Mouse (Mus musculus) gonadal fat pad, adult 2 months (tissue): ENCODE data around the gene Atxn10. TPM values are rescaled to one million over a fixed set of nuclear protein-coding genes. Genes with fewer than 3 reads are reported as not detected.
A peak's percentile ranks its signal among the peaks of the same experiment; 100 is the strongest.

Experiments used
- DNase-seq: peaks from one replicate; pipeline ENCODE4 v3.0.0-alpha.2; 2012; ENCODE audit warnings: low read depth
- polyA plus RNA-seq: library from polyadenylated mRNA; depleted of rRNA; stranded (reverse); fragments of >200 nt; gene quantifications from 2 replicates; pipeline ENCODE4 v1.2.3, GENCODE M21; 2012; rRNA removed

The Atxn10 gene
- polyA plus RNA-seq, 1 experiment: 80.2 TPM

DNA sequence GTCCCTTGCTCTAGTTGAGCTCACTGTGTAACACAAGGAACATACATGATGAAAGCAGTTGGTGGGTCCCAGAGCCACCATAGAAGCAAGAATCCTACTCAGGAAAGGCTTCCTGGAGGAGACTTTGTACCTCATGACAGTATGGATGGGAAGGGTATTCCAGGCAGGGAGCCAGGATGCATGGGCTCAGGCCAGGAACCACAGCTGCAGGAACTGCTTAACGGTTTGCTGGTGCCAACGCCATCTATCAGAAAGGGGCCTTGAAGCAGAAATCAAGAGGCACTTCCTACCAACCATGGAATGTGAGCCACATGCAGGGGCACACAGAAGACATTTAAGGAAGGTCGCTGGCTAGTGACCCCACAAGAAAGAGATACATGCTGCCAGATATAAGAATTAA, 138.7 kb downstream of the Atxn10 start:
- DNase-seq: no peak

DNA sequence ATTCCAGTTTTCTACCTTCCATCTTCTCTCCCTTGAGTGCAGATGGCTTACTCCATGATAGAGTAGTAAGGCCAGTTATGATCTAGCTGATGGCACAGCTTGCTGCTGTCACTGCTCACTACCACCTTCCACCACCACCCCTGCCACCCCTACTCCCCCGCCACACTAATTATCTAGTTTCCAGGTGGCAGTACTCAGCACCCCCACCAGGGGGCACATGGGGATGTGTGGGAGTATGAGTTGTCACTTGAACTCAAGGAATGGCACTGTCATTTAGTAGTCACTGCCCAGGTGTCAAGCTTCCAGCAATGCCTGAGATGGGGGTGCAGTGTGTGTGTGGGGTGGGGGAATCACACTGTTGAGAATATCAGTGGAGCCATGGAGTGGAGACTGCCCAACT, 141.5 kb downstream of the Atxn10 start:
- DNase-seq: no peak

DNA sequence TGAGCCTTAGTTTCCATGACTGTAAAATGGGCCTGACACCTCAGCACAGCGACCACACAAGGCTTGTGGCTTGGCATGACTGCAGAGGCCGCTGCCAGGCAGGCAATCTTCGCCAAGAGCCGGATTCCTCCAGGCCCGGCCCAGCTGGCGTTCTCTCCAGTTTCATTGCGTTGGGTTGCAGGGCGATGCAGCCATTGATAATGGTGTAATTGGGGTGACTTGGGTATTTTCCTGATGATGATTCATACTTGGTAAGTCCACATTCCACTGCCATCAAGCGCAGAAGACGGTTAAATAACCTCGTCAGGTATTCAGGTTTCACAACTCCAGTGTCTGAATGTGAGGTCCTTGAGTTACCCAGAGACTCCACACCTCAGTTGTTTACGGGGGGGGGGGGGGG, 143.3 kb downstream of the Atxn10 start:
- DNase-seq: peak; percentile 28

DNA sequence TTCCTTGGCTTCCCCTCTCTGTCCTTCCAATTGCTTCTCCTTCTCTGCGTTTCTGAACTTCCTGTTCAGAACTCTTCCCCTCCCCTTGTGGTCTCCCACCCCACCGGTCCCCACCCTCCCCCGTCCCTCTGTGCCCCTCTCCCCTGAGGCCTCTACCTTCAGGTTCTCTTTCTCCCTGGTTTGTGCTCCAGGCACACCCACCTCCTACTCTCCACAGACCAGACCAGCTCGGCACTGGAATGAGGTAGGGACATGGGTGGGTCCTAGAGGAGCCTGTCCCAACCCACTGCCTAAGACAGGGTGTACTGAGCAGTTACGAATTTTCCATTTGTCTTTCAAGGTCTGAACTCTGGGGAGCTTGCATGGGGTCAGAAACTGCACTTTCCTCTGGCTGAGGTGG, 143.9 kb downstream of the Atxn10 start:
- DNase-seq: no peak

DNA sequence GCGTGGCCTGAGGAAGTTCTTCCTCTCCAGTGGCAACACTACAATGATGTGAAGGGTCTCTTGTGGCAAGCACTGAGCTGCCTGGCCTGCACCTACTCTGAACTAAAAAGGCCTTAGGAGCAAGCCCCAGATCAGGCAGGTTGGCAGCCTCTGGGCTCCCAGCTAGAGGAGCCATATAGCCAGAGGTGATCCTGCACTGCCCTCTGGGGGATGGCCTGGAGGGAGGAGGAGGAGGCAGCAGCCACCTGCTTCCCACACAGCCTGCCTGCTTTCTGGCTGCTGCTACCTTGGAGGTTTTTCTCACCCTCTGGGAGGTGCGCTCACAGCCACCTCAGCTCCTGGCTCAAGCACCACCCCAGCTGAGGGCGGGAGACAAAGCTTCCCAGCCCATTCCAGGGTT, 144.6 kb downstream of the Atxn10 start:
- DNase-seq: no peak

DNA sequence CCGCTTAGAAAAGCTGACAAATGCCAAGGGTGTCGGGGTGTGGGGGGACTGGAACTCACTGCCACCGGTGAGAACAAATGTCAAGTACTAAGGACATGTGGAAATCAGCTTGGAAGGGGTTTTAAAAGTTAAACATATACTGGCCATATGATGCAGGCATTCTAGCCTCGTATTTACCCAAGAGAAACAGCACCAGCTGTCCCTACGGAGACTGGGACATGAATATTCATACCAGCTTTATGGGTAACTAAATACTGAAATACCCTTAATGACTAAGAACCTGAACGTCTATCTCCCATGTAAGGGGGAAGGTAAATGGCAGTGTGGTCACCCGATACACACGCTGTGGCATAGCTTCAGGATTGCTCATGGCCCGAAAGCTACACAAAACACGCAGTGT, 152.9 kb downstream of the Atxn10 start:
- DNase-seq: no peak

DNA sequence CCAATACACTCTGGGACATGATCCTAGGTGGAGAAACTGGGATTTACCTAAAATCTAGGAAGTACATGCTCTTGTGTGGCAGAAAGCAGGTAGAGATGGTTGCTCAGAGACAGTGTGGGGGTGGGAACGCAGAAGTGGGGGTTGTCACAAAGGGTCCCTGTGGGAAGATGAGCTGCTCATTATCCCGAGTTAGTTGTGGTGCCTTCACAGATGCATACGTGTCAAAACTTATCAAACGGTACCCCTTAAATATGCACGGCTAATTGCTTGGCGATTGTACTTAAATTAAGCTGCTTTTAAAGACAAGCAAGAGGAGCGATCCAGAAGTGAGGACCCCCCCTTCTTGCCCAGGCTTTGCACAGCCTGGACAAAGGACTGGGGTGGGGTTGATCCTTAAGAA, 153.7 kb downstream of the Atxn10 start:
- no peak for DNase-seq

DNA sequence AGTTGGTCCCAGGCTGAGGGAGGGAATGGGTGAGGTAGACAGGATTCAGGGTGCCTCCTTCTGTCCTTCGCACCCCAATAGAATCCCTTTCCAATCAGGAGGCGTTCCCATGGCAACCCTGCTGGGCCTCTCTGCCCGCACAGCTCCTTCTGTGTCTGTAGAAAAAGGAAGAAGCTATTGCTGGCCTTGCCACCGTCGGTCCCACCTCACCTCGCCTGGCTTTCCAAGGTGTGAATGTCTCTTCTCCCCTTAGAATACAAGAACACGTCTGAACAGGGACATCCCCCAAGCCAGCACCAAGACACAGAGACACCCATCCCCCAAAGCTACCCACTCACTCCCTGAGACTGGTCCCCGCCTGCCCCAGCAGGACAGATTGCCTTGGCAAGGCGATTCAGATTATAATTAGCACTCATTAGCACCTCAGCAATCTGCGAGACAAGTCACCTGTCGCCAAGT, 158.1 kb downstream of the Atxn10 start:
- DNase-seq: no peak

DNA sequence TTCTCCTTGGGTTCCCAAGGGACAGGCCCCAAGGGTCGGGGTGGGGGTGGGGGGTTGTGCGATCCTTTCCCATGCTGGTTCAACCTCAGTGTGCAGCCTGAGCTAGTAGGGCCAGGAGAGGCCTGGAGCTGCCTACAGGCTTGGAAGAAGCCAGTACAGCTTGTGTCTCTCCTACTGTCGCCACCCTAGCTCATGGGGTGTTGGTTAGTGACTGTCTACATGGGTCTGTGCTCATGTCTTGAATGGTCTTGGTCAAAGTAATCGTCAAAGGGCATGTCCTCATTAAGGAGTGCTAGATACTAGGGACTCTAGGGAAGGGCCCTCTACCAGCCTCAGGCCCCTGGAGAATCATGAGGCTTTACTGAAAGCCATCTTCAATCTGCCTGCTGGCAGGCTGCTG, 161.5 kb downstream of the Atxn10 start:
- DNase-seq: no peak

DNA sequence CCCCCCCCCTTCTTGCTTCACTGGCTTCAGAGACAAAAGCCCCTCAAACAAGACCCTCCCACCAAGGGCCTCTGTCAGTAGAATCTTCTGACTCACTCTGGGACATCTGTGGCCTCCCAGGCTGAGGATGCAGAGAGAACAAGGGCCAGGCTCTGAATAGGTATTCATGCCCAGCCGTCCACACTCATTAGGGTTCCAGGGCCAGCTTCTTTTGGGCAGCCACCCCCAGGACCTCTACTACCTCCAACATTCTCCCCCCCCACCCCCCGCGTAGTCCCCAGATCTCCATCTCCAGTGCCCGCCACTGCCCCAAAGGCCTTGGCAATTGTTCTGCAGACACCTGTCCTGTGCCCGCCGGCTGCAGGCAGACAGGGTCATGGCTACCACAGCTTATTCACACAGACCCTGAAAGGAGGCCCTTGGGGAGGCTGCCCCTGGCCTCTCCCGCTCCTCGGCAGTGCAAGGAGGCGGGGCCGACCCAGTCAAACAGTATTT, 162.0 kb downstream of the Atxn10 start:
- no peak for DNase-seq

DNA sequence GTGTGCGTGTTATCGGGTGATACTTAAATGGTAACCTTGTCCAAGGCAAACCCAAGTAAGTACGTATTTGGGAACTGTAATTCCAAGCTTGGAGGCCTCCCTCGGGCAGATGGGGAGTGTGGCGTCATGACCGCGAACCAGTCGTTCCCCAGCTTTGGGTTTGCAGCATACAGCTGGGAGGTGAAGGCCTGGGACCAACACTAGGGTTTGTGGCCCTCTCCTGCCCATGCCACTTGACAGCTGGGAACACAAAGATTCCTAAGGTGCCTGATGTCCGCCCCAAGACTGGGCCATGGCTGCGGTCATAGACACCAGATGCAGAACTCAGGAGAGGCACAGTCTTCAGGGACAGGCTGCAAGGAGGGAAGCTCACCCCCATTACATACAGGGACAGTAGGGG, 164.2 kb downstream of the Atxn10 start:
- no peak for DNase-seq

DNA sequence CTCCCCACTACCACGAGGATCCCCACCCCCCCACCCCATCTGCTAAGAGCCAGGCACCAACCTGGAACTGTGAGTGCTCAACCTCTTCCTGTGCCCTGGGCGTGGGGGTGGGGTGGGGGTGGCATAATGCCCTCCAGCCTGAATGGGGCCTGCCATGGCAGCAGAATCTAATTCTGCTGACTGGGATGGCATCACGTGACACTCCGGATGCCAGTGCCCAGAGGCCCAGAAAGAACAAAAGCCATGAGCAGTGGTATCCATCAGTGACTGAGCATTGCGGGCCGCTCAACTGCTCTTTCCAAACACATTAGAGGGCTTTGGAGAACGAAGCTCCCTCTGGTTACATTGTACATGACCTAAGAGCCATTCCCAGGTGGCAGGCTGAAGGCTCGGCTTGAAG, 167.1 kb downstream of the Atxn10 start, which contains the start of gene 7530416G11Rik:
Gene 7530416G11Rik, minus strand, starts transcription at position 101 of the 400 bp plus-strand sequence.
- no peak for DNase-seq

DNA sequence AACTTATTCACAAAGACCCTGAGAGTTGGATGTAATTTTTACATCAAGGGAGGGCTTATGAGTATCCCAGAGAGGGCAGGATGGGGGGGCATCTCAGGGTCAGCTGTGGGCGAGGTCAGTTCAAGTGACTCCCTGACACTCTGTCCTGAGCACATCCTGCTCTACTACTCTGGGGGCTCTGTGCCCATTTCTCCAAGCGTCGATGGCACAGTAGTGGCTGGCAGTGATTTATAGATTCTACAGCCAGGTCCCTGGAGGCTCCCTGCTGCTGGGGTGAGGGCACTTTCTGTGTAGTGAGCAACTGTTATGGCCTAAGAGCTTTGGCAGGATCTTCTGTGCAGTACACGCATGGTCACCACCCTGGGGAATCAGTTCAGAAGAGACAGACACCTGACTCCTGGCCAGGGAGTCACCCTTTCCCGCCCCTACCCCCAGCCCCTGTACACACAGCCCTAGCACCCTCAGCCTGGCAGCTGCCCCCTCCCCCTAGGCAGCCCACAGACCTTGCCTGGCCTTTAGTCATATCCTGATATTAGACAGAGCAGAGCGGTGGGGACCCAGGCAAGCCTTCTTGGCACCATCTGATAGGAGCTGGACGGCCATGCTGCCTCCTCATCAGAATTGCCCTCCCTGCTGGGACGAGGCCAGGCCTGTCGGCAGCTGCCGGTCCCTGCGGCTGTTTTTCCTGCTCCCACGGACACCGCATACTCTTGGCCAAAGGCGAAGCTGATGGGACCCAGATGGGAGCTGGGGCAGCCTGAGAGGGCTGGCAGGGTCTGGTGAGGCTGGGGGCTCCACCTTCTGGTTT, 169.3 kb downstream of the Atxn10 start:
- DNase-seq: no peak

DNA sequence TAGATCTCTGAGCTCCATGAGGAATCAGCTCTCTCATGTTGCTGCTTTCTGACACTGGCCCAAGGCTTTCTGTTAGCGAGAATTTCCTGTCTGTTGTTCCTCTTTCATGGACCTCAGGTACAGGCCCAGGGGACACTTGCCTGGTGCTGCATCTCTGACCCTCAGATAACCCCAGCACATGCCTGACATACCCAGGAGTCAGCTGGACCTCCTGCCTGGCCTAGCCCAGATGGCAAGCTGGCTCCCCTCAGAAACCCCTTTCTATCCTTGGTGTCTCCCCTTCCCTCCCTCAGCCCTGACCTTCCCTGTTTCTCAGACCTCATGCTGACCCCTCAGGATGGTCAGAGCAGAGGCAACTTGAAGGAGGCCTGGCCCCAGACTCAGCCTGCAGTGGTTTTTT, 170.6 kb downstream of the Atxn10 start:
- DNase-seq: no peak

DNA sequence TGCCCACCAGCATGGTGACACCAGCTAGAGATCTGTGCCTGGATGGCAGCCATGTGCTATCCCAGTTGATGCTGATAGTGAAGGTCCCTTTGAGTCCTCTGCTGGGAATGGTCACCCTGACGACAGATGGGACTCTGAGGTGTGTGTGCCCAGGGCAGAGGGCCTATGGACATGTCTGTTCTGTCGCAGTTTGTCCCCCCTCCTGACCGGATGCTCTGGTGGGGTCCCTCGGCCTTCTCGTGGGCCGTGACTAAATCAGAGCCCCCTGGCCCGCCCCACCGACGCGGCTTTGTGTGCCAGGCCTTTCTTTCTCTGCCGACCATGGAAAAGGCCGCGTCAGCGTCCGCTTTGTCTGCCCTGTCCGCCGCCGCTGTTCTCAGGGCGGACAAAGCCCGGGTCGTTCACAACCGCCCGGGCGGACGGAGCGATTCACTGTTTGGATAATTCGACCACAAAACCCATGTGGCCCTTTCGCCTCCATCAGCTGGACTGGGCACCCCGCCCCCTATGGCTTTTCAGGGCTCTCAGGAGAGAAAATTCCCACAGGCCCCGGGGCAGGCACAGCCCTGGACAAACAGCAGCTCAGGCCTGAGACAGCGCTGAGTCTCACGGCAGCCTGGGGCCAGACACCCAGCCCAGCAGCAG, 171.4 kb downstream of the Atxn10 start:
- no peak for DNase-seq

Other genes with a start within 250 kb of the Atxn10 start
- 0.09 TPM in 1 of 2 replicates, not detected in the other for gene Smc1b, start 204.3 kb upstream of the Atxn10 start, polyA plus RNA-seq
- gene Ribc2, start 204.2 kb upstream of the Atxn10 start, polyA plus RNA-seq: 0.08 and 0.33 TPM in 2 replicates
- gene Fbln1, start 130.3 kb upstream of the Atxn10 start, polyA plus RNA-seq: 50.4 and 78.5 TPM in 2 replicates
- gene 7530416G11Rik, start 167.0 kb downstream of the Atxn10 start, polyA plus RNA-seq: not detected in 2 replicates
- gene Wnt7b, start 246.2 kb downstream of the Atxn10 start, polyA plus RNA-seq: 14.4 and 15.0 TPM in 2 replicates